Mouse (Mus musculus) WW6 (cell line): ENCODE measurements around the gene Arid5b.

Source experiments
- DNase-seq: peaks from one replicate; pipeline ENCODE4 v3.0.0-alpha.2; 2013; ENCODE audit warnings: low read depth, low spot score

The Arid5b gene

GRCm38 (mm10) chr10:68089435-68090196 lies 188.9 kb downstream of the Arid5b start:
- peak; percentile 20 for DNase-seq

DNA sequence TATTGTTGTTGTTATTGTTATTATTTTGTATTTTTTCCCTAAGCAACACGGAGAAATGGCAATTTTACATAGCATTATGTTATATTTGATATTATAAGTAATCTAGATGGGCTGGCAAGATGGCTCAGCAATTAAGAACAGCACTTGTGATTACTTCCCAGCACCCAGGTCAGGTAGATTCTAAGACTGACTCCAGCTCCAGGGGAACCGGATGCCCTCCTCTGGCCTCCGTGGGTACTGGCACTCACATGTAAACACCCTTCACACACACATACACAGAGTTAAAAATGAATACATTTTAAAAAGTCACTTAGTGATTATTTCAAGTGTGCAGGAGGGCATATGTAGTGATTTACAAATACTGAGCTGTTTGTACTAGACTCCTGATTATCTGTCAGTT lies 190.8 kb downstream of the Arid5b start:
- no peak for DNase-seq

GRCm38 (mm10) chr10:68086973-68087372 lies 191.6 kb downstream of the Arid5b start:
- DNase-seq: no peak

DNA sequence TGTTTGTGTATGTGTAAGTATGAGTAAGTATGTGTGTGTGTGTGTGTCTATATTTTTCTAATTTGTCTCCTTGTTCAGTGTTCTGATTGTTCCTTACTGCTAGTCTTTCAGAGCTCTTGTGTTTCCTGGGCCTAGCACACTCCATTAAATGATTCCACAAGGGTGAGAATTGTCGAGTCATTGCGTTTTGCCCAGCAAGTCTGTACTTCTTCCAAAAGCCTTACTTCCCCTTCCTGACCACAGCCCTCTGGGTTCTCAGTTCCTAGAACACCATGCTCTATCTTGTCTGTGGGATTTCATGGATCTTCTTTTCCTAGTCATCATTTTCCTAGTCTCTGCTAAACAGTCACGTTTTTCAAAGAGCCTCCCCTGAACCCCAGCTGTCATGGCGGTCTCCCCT lies 193.0 kb downstream of the Arid5b start:
- DNase-seq: no peak

DNA sequence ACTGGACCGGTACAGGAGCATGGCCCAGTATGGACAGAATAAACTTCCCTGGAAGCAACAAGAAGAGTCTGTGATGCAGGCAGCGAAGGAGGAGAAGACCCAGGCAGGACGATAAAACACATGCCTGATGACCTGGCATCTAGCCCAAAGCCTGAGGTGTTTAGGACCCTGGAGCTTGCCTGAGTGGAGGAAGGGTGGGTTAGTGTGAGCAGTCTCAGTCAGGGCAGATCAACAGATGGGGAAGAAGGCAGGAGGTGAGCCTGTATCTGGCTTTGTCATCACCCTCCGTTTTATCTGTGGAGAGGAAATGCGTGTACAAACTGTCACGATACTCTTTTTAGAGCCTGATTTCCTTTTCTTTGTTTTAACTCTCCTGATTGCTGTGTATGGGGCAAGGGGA lies 196.8 kb downstream of the Arid5b start:
- DNase-seq: no peak

GRCm38 (mm10) chr10:68079910-68080670 lies 198.4 kb downstream of the Arid5b start:
- no peak for DNase-seq

- DNase-seq: no peak
These were observed 199.8 kb downstream of the Arid5b start for GRCm38 (mm10) chr10:68078708-68079107.

- DNase-seq: no peak
These were observed 203.4 kb downstream of the Arid5b start for GRCm38 (mm10) chr10:68075181-68075580.

DNA sequence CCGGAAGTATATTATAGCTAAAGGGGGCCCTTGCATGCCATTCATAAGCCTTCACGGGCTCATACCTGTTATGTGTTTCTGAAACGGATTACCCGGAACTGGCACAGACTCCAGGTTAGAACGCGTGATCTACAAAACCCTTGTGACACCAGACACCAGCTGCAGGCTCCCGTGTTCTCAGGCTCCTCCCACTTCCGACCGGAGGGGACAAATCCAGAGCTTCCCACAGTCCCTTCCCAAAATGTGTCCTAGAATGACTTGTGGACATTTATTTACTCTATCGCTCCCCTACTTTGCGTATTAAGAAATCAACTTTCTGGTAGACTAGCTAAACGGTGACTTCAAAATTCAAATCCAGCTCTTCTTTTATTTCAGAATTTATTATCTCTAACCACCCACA lies 204.2 kb downstream of the Arid5b start:
- peak; percentile 31 for DNase-seq

GRCm38 (mm10) chr10:68072626-68073025 lies 205.9 kb downstream of the Arid5b start:
- no peak for DNase-seq

DNA sequence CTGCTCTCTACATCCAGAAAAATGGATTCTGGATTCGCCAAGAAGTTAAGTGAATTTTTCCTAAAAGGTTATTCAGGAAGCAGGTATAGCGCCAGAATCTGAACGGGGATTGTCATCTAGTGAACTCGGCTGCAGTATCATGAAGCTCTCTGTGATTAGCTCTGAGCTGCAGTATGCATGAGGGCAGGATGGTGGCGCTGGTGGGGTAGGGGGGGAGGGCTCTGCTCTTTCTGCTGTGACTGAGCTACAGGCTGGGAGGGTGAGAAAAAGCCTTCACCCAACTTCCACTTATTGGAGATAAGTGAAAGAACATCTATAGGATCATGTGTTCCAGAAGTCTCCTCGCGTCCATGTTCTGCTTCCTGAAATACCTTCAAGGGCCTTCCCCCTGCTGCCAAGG lies 207.5 kb downstream of the Arid5b start:
- peak; percentile 26 for DNase-seq

DNA sequence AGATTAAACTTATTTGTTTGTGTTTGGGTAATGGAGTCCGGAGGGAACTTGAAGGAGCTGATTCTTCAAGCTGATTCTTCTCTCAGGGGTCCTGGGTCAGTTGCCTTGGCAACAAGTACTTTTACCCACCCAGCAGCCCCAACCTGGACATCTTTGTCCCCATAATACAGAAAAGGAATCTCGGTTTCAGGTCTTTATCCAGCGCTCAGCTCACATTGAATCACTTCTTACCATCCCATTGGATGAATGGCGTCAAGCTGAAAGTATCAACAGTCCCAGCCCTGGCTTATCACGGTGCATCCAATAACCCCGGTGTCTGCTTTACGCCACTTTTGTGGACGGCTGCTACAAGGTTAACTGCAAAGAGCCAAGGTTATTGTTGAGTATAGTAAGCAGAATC lies 210.1 kb downstream of the Arid5b start:
- DNase-seq: no peak

- DNase-seq: no peak
These were observed 210.6 kb downstream of the Arid5b start for GRCm38 (mm10) chr10:68067961-68068360.

GRCm38 (mm10) chr10:68066173-68066572 lies 212.4 kb downstream of the Arid5b start:
- DNase-seq: no peak

DNA sequence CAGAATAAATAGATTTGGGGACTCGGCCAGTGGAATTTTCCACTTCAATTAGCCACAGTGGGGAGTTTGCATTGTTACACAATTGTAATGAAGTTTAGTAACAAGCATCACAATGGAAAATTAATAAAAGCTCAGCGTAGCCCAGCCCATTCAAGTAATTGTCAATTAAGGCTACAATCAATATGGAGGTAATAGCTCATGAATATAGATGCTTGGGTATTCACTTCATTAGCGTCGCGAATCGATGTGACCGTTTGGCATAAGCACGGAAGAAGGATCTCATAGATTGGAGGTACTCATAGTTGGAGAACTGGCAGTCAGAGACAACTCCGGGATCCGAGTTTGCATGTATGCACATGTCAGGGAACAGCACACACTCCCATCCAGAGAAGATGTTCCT lies 214.0 kb downstream of the Arid5b start:
- no peak for DNase-seq

GRCm38 (mm10) chr10:68063806-68064545 lies 214.6 kb downstream of the Arid5b start:
- no peak for DNase-seq

GRCm38 (mm10) chr10:68061249-68061615 lies 217.3 kb downstream of the Arid5b start:
- DNase-seq: no peak

DNA sequence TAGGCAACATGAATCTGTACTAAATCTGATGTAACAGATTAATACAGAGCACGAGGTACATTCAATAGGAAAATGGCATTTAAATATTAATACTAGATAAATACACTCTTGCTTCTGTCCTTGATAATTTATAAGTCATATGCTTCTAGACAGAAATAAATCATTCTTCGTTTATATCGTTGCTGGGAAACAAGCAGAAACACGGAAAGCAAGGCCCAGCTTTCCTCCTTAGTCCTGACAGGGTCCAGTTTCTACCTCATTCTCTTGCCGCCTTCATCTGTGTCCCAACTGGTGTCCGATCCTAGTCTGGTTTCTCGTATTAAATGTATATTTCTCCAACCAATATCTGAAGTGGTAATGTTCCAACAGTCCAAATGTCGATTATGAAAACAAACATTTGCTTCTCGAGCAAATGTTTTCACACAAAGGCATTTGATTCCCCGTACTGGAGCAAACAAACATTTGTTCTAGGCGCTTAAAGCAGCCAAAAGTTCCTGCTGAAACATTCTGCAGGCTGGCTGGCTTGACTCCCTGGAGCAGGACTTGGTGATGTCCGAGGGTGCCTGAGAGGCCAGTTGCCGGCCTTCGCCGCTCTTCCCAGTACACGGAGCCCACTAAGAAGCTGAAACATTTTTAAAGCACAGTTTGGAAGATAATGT lies 217.8 kb downstream of the Arid5b start:
- DNase-seq: no peak

- no peak for DNase-seq
These were observed 220.2 kb downstream of the Arid5b start for GRCm38 (mm10) chr10:68058378-68058777.

GRCm38 (mm10) chr10:68057841-68058240 lies 220.7 kb downstream of the Arid5b start:
- DNase-seq: no peak

GRCm38 (mm10) chr10:68054706-68055105 lies 223.8 kb downstream of the Arid5b start:
- DNase-seq: no peak

DNA sequence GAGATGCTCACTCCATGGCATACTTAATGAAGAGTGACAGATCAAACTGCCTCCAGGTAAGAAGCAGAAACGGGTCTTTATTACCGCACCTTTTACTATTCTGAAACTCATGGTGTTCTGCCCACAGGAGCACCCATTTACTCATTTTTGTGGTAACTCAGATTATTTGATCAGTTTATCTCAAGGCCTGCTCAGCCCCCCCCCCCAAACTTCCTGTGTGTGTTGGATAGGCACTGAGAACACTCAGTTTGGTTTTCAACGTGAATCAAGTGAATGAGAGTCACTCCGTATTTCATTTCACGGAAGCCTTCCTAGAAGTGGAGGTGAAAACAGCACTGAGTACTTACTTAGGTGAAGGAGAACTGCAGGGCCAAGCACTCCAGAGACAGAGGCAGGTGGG lies 224.4 kb downstream of the Arid5b start:
- no peak for DNase-seq
